Mouse (Mus musculus) C2C12 (cell line): ENCODE results near the gene Zbtb21. TPM values are rescaled to one million over a fixed set of nuclear protein-coding genes. Genes with fewer than 3 reads are reported as not detected.
"Not testable (repeated sequence)": the region's sequence is repeated elsewhere in the genome, so short reads cannot be mapped to it uniquely, and the experiment has no call there.

Experiments used
- H3K27me3 ChIP-seq: one replicate; pipeline ENCODE4 v1.6.1; 2011; ENCODE audit not compliant: control insufficient read depth, insufficient read depth, insufficient read length
- H3K36me3 ChIP-seq: one replicate; pipeline ENCODE4 v1.6.1; 2011; ENCODE audit not compliant: control insufficient read depth, insufficient read depth
- H3K4me3 ChIP-seq: one replicate; pipeline ENCODE4 v1.5.1; 2011; ENCODE audit warnings: mild to moderate bottlenecking, control low read depth; ENCODE audit not compliant: poor library complexity, insufficient read depth, severe bottlenecking
- H3K79me2 ChIP-seq: one replicate; pipeline ENCODE4 v1.6.1; 2011; ENCODE audit not compliant: control insufficient read depth, insufficient read depth
- H3K79me3 ChIP-seq: one replicate; pipeline ENCODE4 v1.6.1; 2011; ENCODE audit warnings: low read depth, control low read depth
- H3ac ChIP-seq: one replicate; pipeline ENCODE3; 2011; ENCODE audit warnings: low read depth; ENCODE audit not compliant: control insufficient read depth, insufficient read length
- CEBPB ChIP-seq: IDR thresholded peaks from one replicate; pipeline ENCODE4 v1.6.1; 2011; ENCODE audit warnings: low read depth, mild to moderate bottlenecking, control low read depth, moderate library complexity
- CTCF ChIP-seq: IDR thresholded peaks from one replicate; pipeline ENCODE4 v1.5.1; 2011; ENCODE audit not compliant: control insufficient read depth, insufficient read depth, insufficient read length
- FOSL1 ChIP-seq: IDR thresholded peaks from one replicate; pipeline ENCODE4 v1.8.0; 2011; ENCODE audit warnings: mild to moderate bottlenecking, low read length; ENCODE audit not compliant: poor library complexity, insufficient read depth, severe bottlenecking
- MAX ChIP-seq: IDR thresholded peaks from one replicate; pipeline ENCODE4 v1.6.1; 2011; ENCODE audit warnings: mild to moderate bottlenecking, control low read depth
- MYOD1 ChIP-seq: IDR thresholded peaks from one replicate; pipeline ENCODE4 v1.6.1; 2011; ENCODE audit warnings: low read depth; ENCODE audit not compliant: control insufficient read depth, insufficient read length
- MYOG ChIP-seq: IDR thresholded peaks from one replicate; pipeline ENCODE4 v1.6.1; 2011; ENCODE audit not compliant: control insufficient read depth, insufficient read length; ENCODE audit errors: extremely low read depth
- USF1 ChIP-seq: IDR thresholded peaks from one replicate; pipeline ENCODE4 v1.6.1; 2011; ENCODE audit warnings: low read depth, mild to moderate bottlenecking, control low read depth, moderate library complexity
- long read RNA-seq, 2 experiments: library from polyadenylated mRNA; unstranded; transcript quantifications; one replicate each; pipeline ENCODE4 v2.0.0; 2019 to 2020
- polyA plus RNA-seq: library from polyadenylated mRNA; unstranded; fragments of >200 nt; fragmentation: generic; extraction: Trizol; gene quantifications from one replicate; pipeline ENCODE4 v1.2.1, GENCODE M21; 2012; ENCODE audit warnings: missing spikeins

Zbtb21 gene
- polyA plus RNA-seq = 11.5 TPM
- long read RNA-seq, experiment 1, partial matches to known transcripts = 0 of 5 reads
- long read RNA-seq, experiment 1, other reads (novel, unspliced or antisense) = 4 of 5 reads
- long read RNA-seq, experiment 2, full-length matches to known transcripts = 27 of 45 reads
- long read RNA-seq, experiment 2, partial matches to known transcripts = 2 of 45 reads
- long read RNA-seq, experiment 2, other reads (novel, unspliced or antisense) = 16 of 45 reads

DNA sequence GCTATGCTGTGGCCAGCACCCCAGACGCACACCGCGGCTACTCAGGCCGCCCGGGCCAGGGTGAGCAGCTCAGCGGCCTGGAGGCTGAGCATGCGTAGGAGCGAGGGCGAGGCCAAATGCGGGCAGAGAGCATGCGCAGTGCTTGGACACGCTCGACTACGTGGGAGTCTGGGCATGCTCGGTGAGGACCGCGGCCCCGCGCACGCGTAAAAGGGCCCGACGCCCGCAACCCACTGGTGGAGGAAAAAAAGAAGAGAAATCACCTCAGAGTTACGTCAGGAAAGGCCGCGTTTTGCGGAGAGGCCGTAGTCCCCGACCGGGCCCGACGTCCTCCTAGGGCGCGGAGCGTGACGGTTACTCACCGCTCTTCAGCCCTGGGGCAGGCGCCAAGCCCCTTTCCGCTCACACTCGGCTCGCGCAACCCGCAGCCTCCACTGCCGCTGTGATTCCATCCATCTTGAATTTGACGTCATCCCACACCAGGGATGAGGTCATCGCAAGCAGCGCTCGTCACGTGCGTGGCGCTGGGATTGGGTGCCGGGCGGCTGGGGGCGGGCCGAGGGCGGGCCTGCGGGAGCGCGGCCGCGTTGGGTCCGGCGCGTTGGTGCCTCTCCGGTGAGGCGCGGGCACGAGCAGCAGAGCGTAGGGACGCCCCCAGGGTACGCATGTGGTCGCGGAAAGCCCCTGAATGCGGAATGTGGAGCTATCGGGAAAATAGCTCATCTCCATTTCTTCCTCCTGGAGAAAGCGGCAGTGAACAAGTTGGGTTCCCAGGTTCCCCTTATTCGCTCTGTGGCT is at the start of gene Zbtb21, which contains the start of gene C2cd2:
Gene Zbtb21 (minus strand): TSS at position 472 of the 798 bp plus-strand sequence.
Gene C2cd2 (minus strand): TSS at position 448 of the 798 bp plus-strand sequence.
- Histone ChIP-seq H3K4me3 (peak within 1 kb of the TSS; percentile 72), H3K36me3 (peaks cover 4% of the 10 kb centered on the region), H3K27me3 (no peaks in the 10 kb centered on the region), H3K79me2 (peaks cover 45% of the 10 kb centered on the region), H3K79me3 (peaks cover 28% of the 10 kb centered on the region), H3ac (peak within 1 kb of the TSS; percentile 65)
- no peak for TF ChIP-seq CTCF
- TF ChIP-seq CEBPB = no peak
- no peak for TF ChIP-seq MYOG
- TF ChIP-seq USF1 = peak; percentile 78
- peak; percentile 88 for TF ChIP-seq MAX
- TF ChIP-seq MYOD1 = no peak
- no peak for TF ChIP-seq FOSL1

DNA sequence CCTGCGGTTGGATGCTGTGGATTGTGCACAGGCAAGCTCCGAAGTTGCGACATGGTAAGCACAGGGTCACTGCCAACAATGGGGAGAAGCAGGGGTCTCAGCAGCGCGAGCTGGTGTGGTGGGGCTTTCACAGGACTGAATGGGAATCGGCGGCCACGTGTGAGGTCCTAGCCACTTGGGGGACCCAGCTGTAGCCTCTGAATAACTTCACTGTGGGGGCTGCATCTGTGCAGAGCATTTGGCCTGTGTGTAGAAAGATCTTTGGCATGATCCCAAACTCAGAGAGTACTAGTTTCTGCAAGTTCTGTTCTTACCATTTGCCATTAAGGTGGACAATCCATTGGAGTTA is 34.9 kb upstream of the Zbtb21 start:
- not testable (repeated sequence) for H3K36me3 ChIP-seq, H3K27me3 ChIP-seq
- Histone ChIP-seq H3ac (peak overlapping the region; percentile 79), H3K4me3 (peak overlapping the region; percentile 33), H3K79me3 (peaks cover 22% of the 10 kb centered on the region), H3K79me2 (peaks cover 46% of the 10 kb centered on the region)

DNA sequence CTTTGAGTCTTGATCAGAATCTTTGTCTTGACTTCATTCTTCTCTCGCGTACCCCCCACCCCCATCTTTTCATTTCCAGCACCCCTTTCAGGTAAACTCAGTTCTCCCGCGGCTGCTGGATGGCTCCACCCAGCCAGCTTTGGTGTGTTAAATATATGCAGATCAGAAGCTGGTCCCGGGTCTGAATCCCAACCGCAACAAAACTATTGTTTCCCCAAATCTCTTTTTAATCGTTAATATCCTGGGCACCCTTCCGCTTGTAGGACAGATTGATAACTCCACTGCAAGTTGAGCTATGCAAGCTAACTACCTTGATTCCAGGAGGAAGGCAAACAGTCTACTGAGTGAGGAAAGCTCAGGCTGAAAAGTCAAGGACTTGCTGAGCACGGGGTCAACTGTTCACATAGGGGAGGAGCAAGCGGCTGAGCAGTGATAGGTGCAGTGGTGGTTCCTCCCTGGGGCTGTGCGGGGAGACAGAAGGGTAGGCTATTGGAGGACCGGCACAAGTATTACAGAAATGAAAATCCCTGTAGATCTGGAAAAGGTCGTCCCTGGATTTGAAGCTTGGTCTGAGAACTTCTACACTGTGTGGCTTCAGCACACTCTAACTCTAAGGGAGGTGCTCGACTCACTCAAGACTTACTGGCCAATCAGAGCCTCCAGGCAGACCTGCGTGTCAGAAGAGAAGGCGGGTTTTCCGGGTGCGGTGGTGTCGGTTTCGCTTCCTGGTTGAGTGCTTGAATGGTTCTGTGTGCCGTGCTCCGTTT is 34.4 kb upstream of the Zbtb21 start, which contains the start of gene B230307C23Rik:
Gene B230307C23Rik (plus strand): TSS at position 700 of the 767 bp plus-strand sequence.
- peaks cover 2% of the 10 kb centered on the region for H3K36me3 ChIP-seq
- H3K79me3 ChIP-seq = peaks cover 19% of the 10 kb centered on the region
- peak within 1 kb of the TSS; percentile 79 for H3ac ChIP-seq
- H3K27me3 ChIP-seq = no peaks in the 10 kb centered on the region
- TF ChIP-seq MYOD1 = no peak
- TF ChIP-seq CTCF = no peak
- TF ChIP-seq CEBPB = no peak
- TF ChIP-seq FOSL1 = no peak
- TF ChIP-seq USF1 = no peak
- H3K4me3 ChIP-seq = peak within 1 kb of the TSS; percentile 33
- H3K79me2 ChIP-seq = peaks cover 40% of the 10 kb centered on the region

DNA sequence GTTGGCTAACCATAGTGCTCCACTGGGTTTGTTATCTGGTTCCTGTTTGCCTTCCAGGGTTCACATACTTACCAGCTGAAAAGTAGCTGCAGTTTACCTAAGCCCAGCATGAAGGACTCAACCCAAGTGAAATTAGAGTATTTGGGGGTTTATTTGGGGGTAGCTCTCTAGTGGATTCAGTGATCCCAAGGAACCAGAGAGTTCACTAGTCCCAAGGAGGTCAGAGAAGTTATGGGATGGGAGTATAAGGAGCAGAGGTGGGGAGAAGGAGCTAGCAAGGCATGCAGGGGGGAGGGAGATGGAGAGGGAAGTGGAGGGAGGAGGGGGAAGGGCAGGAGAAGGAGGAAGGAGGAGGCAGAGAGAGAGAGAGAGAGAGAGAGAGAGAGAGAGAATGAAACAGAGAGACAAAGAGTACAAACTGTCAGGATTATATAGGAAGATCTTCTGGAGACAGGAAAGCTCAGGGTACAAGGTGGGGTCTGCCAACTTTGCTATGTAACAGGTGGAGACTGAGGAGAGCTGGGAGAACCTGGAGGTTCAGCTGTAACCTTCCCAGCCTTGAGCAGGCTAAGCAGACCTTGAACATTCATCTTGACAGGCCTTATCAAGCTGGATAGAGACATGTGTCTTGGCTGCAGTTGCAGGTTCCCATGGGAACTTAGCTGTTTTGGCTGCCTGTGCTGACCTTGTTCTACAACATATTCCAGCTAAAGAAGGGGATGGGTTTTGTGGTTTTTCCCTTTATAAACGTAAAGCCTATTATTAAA is 33.6 kb upstream of the Zbtb21 start:
- peaks cover 19% of the 10 kb centered on the region for H3K79me3 ChIP-seq
- peaks cover 2% of the 10 kb centered on the region for H3K36me3 ChIP-seq
- H3K4me3 ChIP-seq = no peak overlapping the region
- H3K79me2 ChIP-seq = peaks cover 39% of the 10 kb centered on the region
- H3ac ChIP-seq = no peak overlapping the region
- no peaks in the 10 kb centered on the region for H3K27me3 ChIP-seq
- TF ChIP-seq USF1 (no peak), MYOG (no peak), CEBPB (no peak)

DNA sequence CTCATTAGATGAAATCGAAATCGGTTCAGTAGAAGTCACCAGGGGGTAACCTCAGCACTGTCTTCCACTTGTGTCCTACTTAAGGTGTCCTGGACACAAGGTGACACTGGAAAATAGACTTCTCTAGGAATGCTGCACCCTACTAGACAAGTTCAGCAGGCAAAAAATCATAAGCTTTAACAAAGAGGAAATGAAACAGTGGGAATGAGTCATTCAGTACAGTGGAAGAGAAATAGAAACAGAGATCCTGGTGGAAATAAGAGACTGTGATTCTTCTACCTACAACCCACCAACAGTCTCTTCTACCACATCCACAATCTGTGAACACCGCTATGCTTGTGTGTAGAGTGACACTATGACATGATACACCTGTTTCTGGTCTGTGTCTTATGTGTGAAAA is 30.1 kb upstream of the Zbtb21 start:
- H3K79me2 ChIP-seq, H3K36me3 ChIP-seq, H3K4me3 ChIP-seq, H3K79me3 ChIP-seq, H3K27me3 ChIP-seq, H3ac ChIP-seq: not testable (repeated sequence)

DNA sequence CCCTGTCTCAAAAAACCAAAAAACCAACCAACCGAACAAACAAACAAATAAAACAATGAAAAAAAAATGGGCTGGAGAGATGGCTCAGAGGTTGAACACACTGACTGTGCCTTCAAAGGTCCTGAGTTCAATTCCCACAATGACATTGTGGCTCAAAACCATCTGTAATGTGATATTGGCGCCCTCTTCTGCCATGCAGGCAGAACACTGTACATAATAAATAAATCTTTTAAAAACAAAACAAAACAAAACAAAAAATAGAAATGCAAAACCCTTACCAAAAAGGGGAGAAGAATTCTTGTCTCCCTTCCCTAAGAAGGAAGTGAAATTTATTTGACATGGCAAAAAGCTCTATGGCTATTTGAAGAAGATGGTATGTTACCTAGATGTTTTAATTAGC is 29.1 kb upstream of the Zbtb21 start:
- no peak for TF ChIP-seq MYOG
- TF ChIP-seq MYOD1 = no peak
- no peak for TF ChIP-seq USF1
- TF ChIP-seq CTCF = no peak
- TF ChIP-seq FOSL1 = no peak
- no peak for TF ChIP-seq CEBPB
- no peak for TF ChIP-seq MAX
- H3K36me3 ChIP-seq = no peaks in the 10 kb centered on the region
- no peak overlapping the region for H3K4me3 ChIP-seq
- no peaks in the 10 kb centered on the region for H3K79me3 ChIP-seq
- H3K79me2 ChIP-seq = no peaks in the 10 kb centered on the region
- no peaks in the 10 kb centered on the region for H3K27me3 ChIP-seq
- H3ac ChIP-seq = no peak overlapping the region
